Mouse (Mus musculus) ES-Bruce4 (cell line): ENCODE data around the gene 3110082I17Rik. TPM values are rescaled to one million over a fixed set of nuclear protein-coding genes. Genes with fewer than 3 reads are reported as not detected.

Source experiments
- H3K27ac ChIP-seq: 2 replicates; pipeline ENCODE4 v1.5.1; 2012; ENCODE audit warnings: low read length, inconsistent platforms; ENCODE audit not compliant: insufficient read depth
- H3K27me3 ChIP-seq: 2 replicates; pipeline ENCODE4 v1.6.1; 2012; ENCODE audit warnings: mild to moderate bottlenecking, low read length, inconsistent platforms; ENCODE audit not compliant: control insufficient read depth, poor library complexity, insufficient read depth, severe bottlenecking
- H3K36me3 ChIP-seq: 2 replicates; pipeline ENCODE4 v1.6.1; 2012; ENCODE audit warnings: inconsistent platforms, mild to moderate bottlenecking, low read length, moderate library complexity; ENCODE audit not compliant: control insufficient read depth, poor library complexity, insufficient read depth, severe bottlenecking
- H3K4me1 ChIP-seq: one replicate; pipeline ENCODE4 v1.8.1; 2011; ENCODE audit warnings: low read length; ENCODE audit not compliant: control insufficient read depth, insufficient read depth
- H3K4me3 ChIP-seq: 2 replicates; pipeline ENCODE4 v1.5.1; 2011; ENCODE audit warnings: low read depth, mild to moderate bottlenecking, low read length
- H3K9ac ChIP-seq: 2 replicates; pipeline ENCODE4 v1.6.1; 2012; ENCODE audit warnings: low read depth, mild to moderate bottlenecking, inconsistent platforms; ENCODE audit not compliant: poor library complexity, severe bottlenecking
- H3K9me3 ChIP-seq: replicated peaks from 2 replicates; pipeline ENCODE4 v1.6.1; 2012; ENCODE audit warnings: mild to moderate bottlenecking, low read length, inconsistent platforms; ENCODE audit not compliant: control insufficient read depth, poor library complexity, insufficient read depth, severe bottlenecking
- CTCF ChIP-seq: IDR thresholded peaks from one replicate; pipeline ENCODE4 v1.8.1; 2011; ENCODE audit warnings: low read depth, low read length
- EP300 ChIP-seq: IDR thresholded peaks from 2 replicates; pipeline ENCODE4 v1.6.1; 2011; ENCODE audit warnings: low read depth, low read length; ENCODE audit not compliant: insufficient read depth
- POLR2A ChIP-seq: IDR thresholded peaks from one replicate; pipeline ENCODE4 v1.8.1; 2011; ENCODE audit warnings: low read length; ENCODE audit not compliant: insufficient read depth
- polyA plus RNA-seq: library from polyadenylated mRNA; stranded (reverse); fragments of >200 nt; gene quantifications from 2 replicates; pipeline ENCODE4 v1.2.4, GENCODE M21; 2011; ENCODE audit warnings: low read depth; ENCODE audit not compliant: missing spikeins, insufficient read depth, insufficient read length

The 3110082I17Rik gene
- polyA plus RNA-seq, 1 experiment, result 44.5 TPM

DNA sequence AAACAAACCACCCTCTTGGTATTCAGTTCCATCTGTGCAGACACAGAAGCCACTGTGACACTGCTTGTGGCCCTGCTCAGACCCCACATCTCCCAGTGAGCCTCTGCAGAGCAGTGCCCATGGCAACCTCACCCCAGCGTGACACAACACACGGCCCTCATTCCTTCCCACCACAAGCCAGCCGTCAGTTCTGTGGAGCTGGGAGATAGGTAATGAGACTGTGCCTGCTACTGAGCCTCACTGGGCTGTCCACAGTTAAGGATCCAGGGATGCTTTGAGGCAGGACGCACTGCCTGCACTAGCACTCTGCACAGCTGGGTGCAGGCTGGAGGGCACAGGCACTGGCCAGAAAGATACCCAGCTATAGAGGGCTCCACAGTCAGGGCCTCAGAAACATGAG is 10.4 kb downstream of the 3110082I17Rik start:
- Histone ChIP-seq H3K27me3 (no peaks in the 10 kb centered on the region), H3K27ac (no peak overlapping the region), H3K36me3 (0 out of 2 replicates have a peak, but pooled peaks cover 8% of the 10 kb centered on the region), H3K9me3 (no peaks in the 10 kb centered on the region), H3K4me3 (no peak overlapping the region), H3K4me1 (peaks cover 1% of the 10 kb centered on the region), H3K9ac (no peak overlapping the region)
- TF ChIP-seq CTCF, result no peak
- no peak for TF ChIP-seq POLR2A
- TF ChIP-seq EP300, result no peak

DNA sequence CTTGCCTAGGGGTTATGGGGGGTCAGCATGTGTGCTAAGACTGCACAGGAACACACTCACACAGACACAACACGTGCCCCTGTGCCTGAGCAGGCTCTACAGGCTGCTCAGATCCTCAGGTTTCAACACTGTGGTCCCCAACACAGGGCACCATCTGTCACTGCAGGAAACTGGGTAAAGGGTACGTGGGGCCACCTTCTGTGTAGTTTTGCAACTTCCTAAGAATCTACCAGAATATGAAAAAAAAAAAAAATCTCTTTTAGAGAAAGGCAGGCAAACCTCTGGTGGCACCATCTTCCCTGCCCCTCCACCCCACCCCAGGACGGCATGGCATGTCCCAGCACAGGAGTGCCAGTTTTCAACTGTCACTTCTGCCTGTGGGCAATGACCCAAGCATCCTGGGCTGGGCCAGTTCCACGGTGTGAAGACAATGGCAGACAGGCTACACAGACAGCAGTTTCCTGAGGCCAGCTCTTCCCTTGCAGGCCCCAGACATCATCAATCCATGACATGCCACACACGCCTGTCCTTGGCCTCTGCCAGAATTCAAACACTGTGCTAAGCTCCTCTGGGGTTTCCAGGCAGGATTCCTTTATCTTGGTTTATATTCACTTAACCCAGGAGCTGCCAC is 11.1 kb downstream of the 3110082I17Rik start:
- Histone ChIP-seq H3K9me3 (no peaks in the 10 kb centered on the region), H3K4me3 (no peak overlapping the region), H3K27me3 (no peaks in the 10 kb centered on the region), H3K4me1 (peaks cover 2% of the 10 kb centered on the region), H3K27ac (no peak overlapping the region), H3K36me3 (0 out of 2 replicates have a peak, but pooled peaks cover 6% of the 10 kb centered on the region), H3K9ac (no peak overlapping the region)
- TF ChIP-seq POLR2A (no peak), CTCF (no peak), EP300 (no peak)

GRCm38 (mm10) chr5:139448025-139448424 is 12.3 kb downstream of the 3110082I17Rik start:
- Histone ChIP-seq H3K9me3 (no peaks in the 10 kb centered on the region), H3K27ac (no peak overlapping the region), H3K27me3 (no peaks in the 10 kb centered on the region), H3K36me3 (no peaks in the 10 kb centered on the region), H3K4me1 (peaks cover 3% of the 10 kb centered on the region), H3K9ac (no peak overlapping the region), H3K4me3 (no peak overlapping the region)
- no peak for TF ChIP-seq CTCF
- no peak for TF ChIP-seq POLR2A
- TF ChIP-seq EP300, result no peak

DNA sequence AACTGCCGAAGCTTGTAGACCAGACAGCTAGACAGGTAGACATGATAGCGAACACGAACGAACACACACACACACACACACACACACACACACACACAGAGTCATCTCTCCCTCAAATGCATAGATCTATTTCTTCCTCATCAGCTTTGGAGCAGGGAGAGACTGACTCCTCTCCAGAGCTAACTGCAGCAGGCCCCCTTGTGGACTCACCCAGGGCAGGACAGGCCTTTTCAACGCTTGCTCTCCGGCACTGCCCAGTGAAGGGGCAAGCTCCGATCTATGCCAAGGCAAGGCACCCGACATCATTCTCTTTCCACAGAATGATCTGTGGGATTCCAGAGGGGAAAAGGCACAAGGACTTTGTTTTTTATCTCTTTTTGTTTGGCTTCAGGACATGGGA is 15.1 kb downstream of the 3110082I17Rik start:
- Histone ChIP-seq H3K9me3 (no peaks in the 10 kb centered on the region), H3K36me3 (no peaks in the 10 kb centered on the region)
- TF ChIP-seq CTCF (peak; percentile 17), EP300 (no peak), POLR2A (no peak)

GRCm38 (mm10) chr5:139442962-139443361 is 17.4 kb downstream of the 3110082I17Rik start:
- no peak overlapping the region for H3K27ac ChIP-seq
- no peak overlapping the region for H3K4me3 ChIP-seq
- H3K9me3 ChIP-seq, result no peaks in the 10 kb centered on the region
- no peaks in the 10 kb centered on the region for H3K36me3 ChIP-seq
- H3K27me3 ChIP-seq, result no peaks in the 10 kb centered on the region
- peaks cover 3% of the 10 kb centered on the region for H3K4me1 ChIP-seq
- H3K9ac ChIP-seq, result no peak overlapping the region
- no peak for TF ChIP-seq POLR2A
- no peak for TF ChIP-seq EP300
- no peak for TF ChIP-seq CTCF

More for the DNA sequence above, 15.1 kb downstream of the 3110082I17Rik start:
- Histone ChIP-seq H3K27me3 (no peaks in the 10 kb centered on the region), H3K27ac (no peak overlapping the region), H3K9ac (no peak overlapping the region), H3K4me1 (peaks cover 3% of the 10 kb centered on the region), H3K4me3 (no peak overlapping the region)

GRCm38 (mm10) chr5:139442428-139442827 is 17.9 kb downstream of the 3110082I17Rik start:
- no peak overlapping the region for H3K9ac ChIP-seq
- H3K4me1 ChIP-seq, result peaks cover 3% of the 10 kb centered on the region
- TF ChIP-seq CTCF, result no peak
- TF ChIP-seq EP300, result no peak
- no peak for TF ChIP-seq POLR2A

More at GRCm38 (mm10) chr5:139442428-139442827, 17.9 kb downstream of the 3110082I17Rik start:
- no peaks in the 10 kb centered on the region for H3K9me3 ChIP-seq
- H3K27ac ChIP-seq, result no peak overlapping the region
- H3K36me3 ChIP-seq, result no peaks in the 10 kb centered on the region
- no peak overlapping the region for H3K4me3 ChIP-seq
- H3K27me3 ChIP-seq, result no peaks in the 10 kb centered on the region
